Mouse (Mus musculus) gastrocnemius, postnatal 10 days (tissue): ENCODE data around the gene 1810049J17Rik. TPM values are rescaled to one million over a fixed set of nuclear protein-coding genes. Genes with fewer than 3 reads are reported as not detected.

Experiments used
- DNase-seq: peaks from one replicate; pipeline ENCODE4 v3.0.0; 2021; ENCODE audit warnings: mixed read lengths
- total RNA-seq, 2 experiments: library from RNA; stranded (reverse); gene quantifications; 2 replicates each; pipeline ENCODE4 v1.2.3; 2021

1810049J17Rik gene
- total RNA-seq, 2 experiments from 2014 or later: not detected

DNA sequence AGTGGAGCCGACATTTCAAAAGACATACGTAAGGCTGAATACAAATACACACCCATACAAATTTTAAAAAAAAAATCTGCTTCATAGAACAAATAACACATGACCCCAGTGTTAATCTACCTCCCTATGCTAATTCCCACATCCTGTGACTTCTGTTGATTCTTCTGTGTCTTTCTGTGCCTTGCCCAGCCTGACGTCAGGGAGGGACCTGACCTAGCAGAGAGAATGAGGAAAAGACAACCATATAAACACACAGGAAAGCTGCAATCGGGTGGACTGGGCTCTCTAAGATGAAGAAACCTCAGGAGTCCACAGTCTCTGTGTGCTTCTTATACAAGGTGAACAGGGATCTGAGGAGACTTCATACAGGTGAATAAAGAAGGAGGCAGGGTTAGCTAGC lies 14.6 kb downstream of the 1810049J17Rik start:
- no peak for DNase-seq

DNA sequence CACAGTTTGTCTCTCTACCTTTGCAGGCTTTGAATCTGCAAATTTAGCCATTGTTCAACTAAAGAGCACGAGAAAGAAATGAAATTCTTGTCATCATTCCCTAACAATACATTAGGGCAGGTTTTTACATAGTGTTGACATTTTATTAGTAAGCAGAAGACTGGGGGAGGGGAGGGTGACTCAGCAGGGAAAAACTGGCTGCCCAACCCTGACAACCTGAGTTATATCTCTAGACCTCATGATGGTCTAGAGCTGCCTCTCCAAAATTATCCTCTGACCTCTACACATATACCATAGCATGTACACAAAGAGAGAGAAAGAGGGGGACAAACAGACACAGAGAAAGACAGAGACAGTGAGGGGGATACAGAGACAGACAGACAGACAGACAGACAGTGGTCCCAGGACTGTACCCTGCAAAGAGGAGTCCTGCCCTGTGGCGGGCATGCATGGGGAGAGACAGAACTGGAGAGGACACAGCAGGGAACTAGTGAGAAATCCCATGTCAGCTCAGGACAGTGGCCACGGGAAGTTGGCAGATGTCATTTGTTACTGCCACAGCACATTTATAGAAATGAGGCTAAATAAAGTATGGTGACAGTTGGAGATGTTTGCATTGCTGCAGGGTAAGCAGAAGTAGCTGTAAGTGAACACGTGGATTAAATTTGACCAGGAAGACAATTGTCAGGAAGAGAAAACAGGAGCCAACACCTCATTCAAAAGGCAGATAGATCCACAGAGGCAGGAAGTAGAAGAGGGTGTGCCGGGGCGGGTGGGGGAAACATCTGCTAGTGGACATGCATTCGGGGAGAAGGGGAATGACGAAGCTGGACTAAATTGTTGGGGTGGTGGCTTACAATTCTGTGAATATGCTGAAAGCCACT lies 15.3 kb downstream of the 1810049J17Rik start:
- DNase-seq: no peak

DNA sequence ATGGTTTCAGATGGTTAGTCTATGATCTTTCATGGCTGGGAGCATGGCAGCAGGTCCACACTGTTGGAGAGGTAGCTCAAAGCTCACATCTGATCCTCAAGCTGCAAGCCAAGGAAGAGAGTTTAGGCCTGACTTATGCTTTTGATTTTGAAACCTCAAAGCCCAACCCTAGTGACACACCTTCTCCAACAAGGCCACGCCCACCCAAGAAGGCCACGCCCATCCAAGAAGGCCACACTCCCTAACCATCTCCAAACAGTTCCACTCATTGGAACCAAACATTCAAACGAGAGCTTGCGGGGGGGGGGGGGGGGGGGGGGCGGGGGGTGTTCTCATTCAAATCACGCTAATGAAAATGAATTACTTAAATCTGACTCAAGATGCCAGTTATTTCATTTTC lies 19.9 kb downstream of the 1810049J17Rik start:
- no peak for DNase-seq

DNA sequence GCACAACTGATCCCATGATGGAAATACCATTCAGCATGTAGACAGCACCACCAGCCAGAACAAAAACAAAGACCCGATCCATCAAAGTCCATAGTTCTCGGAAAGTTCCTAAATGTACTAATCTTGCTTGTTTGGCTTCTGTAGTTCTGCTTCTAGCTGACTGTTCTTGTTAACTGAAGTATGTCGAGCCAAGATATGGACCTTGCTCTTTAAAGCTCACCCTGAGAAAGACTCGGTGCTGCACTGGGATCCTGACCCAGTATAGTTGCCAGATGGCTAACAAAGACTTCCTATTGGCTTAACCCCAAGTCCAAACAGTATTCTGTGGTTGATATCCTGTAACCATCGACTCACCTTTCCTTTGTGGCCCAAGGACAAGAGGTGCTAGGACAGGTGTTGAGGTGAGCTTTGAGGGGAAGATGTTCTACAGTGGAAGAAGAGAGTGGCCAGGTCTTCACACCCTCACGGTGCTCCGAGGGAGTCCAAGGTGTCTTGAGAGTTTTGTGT lies 23.4 kb downstream of the 1810049J17Rik start:
- DNase-seq: no peak

DNA sequence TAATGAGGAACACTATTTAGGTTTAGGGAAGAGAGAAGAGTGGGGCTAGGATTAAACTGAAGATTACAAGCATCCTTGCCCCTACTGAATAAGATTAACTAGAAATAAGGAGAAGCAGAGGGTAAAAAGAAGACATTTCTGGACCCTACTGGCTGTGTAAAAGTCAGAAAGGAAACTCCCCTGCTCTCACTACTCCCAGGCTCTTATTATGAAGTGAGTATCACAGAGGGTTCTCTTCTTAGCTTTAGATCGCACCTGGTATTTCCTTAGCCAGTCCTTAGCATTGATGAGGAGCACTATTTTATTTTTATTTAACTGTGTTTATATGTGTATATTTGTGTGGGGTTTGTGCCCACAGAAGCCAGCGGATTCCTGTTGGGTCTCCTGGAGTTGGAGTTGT lies 25.5 kb downstream of the 1810049J17Rik start:
- no peak for DNase-seq

DNA sequence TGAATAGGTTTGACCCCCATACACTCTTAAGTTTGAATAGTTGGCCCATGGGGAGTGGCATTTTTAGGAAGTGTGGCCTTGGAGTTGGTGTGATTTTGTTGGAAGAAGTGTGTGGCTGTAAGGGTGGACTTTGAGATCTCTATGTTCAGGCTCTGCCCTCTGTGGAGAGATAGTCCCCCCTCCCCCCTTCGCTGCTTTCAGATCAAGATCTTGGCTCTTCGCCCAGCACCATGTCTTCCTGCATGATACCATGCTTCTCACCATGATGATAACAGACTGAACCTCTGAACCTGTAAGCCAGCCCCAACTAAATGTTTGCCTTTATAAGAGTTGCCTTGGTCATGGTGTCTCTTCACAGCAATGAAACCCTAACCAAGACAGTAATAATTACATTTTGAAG lies 29.9 kb downstream of the 1810049J17Rik start:
- DNase-seq: no peak

DNA sequence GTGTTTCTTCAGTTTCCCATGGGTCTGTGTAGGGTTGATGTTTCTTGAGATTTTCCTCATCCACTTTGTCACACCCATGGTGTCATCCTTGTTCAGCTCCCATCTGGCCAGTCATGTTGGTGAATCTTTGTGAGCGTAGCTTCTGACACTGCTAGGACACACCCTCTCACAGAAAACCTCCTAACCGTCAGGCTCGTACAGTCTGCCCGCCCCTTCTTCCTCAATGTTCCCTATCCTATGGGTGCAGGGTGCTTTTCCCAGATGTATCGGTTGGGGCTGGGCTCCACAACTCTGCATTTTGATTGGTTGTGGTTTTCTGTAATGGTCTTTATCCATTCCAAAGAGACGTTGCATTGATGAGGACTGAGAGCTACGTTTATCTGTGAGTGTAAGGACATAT lies 31.4 kb downstream of the 1810049J17Rik start:
- DNase-seq: no peak

DNA sequence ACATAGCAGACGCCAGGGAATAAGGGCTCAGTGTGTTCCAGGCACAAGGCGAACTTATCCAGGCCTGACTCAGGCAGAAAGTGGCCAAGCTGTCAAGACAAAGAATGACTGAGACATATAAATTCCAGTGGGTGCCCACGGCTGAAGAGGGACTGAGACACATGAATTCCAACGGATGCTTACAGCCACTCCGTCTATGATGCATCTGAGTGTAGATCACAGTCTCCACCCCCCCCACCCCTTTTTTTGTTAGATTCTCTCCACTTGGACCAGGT lies 36.2 kb downstream of the 1810049J17Rik start:
- DNase-seq: no peak

DNA sequence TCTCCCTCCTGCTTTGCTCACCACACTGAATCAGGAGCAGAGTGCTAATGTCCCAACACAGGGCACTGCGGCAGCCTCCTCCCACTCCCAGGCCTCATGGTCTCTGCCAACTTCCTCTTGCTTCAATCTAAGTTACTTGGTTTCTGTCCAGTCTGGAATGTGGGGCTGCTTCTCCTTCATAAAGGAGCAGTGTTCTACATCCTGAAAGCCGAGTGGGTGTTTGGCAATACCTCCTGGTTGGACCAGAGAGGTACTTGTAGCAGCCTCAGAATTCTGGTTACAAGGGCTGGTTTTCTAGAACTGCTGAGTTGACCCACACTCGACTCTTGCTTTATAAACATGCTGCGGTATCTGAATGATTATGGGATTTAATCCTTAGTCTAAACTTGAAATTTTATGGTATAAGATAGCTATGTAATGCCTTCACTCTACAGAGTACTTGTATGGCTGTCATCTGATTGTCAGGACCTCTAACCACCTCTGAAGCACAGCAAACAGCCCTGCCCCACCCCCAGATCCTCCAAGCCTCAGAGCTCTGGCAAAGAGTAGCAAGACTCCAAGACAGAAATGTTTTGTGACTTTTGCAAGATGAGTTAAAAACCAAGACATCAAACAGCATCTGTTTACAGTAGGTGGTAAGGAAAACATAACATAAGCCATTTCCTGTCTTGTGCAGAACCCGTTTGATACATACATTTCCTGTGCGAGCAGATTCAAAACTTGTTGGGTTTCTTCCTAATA lies 36.7 kb downstream of the 1810049J17Rik start:
- no peak for DNase-seq

DNA sequence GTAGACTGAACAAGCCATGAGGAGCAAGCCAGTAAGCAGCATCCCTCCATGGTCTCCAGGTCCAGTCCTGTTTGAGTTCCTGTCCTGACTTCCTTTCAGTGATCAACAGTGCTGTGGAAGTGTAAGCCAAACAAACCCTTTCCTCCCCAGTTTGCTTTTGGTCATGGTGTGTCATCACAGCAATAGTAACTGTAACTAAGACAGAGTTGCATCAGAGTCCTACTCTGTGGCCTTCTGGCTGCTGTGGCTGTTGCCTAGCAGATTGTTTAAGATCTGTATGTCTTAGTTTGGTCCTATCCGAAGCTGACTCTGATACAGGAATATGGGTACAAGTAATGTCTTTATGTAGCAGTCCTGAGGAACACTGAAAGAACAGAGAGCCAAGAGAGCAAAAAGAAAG lies 41.9 kb downstream of the 1810049J17Rik start:
- DNase-seq: no peak

DNA sequence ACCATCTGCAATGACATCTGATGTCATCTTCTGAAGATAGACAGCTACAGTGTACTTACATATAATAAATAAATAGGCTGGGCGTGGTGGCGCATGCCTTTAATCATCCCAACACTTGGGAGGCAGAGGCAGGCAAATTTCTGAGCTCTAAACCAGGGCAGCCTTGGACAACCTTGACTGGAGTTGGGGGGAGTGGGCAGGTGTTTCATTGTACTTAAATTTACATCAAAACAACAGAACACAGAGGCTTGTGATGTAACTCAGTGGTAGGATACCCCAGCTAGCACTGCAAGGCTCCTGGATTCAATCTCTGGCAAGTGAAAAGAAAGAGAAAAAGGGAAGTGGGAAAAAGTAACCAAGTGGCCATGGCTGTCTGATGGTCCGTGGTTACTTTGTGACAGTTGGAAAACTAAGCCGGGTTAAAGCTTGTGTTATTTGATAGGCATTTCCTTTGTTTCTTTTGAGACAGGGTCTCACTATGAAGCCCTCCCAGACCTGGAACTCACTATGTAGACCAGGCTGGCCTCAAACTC lies 46.5 kb downstream of the 1810049J17Rik start:
- DNase-seq: no peak

DNA sequence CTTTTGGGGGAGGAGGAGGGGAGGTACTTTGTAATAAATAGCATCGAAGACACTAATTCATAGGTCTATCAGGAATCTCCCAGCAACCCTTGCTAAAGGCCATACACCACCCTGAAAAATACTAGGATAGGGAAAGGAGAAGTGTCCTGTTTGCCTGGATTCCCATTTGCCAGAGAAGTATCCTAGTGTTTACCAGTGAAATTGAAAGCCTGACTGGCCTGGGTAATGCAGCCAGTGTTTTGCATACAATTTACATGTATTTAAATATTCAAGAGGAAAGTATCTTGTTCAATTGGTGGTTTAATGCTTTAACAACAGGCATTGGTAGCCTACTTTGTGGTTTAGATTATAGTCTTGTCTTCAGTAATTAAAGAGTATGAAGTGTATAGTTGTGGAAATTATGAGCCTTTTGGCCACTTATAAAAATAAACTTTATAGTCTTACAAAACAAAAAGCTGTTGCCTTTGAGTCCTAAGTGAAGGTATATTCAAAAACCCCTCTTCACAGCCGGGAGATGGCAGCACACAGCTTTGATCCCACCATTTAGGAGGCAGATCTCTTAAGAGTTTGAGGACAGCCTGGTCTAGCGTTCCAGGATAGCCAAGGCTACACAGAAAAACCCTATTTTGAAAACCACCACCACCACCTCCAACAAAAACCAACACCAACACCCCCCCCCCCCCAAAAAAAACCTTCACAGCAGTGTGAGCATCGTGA lies 47.5 kb downstream of the 1810049J17Rik start:
- DNase-seq: no peak

DNA sequence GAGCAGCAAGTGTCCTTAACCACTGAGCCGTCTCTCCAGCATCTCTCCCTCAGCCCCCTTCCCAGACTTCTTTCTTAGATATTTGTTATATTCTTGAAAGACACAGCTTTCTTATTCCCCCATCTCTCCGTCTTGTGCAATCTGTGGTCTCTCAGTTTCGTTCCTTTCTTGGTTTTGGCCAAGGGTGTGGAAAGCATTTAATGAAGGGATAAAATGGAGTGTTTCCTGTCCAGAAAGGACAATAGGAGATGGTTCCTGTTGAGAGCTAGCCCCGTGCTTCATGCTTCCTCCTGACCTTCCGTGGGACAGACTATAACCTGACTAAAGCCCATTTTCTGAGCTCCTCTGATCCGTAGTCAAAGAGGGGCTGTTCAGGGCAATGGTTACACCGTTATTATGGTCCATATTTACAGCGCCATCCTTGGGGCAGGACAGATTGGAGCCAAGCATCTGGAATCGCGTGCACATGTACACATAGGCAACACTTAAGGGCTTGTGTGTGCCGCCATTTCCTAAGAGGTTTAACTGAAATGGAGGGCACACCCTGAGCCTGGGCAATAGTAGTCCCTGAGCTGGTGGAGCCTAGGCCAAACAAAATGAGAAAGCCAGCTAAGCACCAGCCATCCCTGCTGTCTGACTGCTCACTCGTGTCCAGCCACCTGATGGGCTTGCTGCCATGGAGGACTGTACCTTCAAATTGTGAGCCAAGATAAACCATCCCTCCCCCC lies 48.2 kb downstream of the 1810049J17Rik start:
- DNase-seq: no peak

Other genes with a start within 250 kb of the 1810049J17Rik start
- 10 to 100 TPM; 72.3 to 89.0 TPM for gene Zfr, start 204.1 kb downstream of the 1810049J17Rik start, total RNA-seq
- gene Mtmr12, start 116.9 kb downstream of the 1810049J17Rik start, total RNA-seq: 10 to 100 TPM in 1 of 2 experiments, 1 to 10 TPM in 1; 9.0 to 10.9 TPM
- 10 to 100 TPM; 61.3 to 66.0 TPM for gene Golph3, start 449 bp downstream of the 1810049J17Rik start, total RNA-seq